Mouse (Mus musculus) kidney, embryonic 15.5 days (tissue): Measurements from ENCODE around the gene 1110051M20Rik. TPM values are rescaled to one million over a fixed set of nuclear protein-coding genes. Genes with fewer than 3 reads are reported as not detected.

Source experiments
- ATAC-seq: fragments of 200-750 bp; cut with Nextera tagmentation; replicated peaks from 2 replicates; pipeline ENCODE4 v1.8.0; 2017; ENCODE audit warnings: moderate TSS enrichment; ENCODE audit not compliant: low FRiP score
- H3K27ac ChIP-seq: fragments of 300-500 bp; sonication (generic); 2 replicates; pipeline ENCODE4 v1.5.1; 2015; ENCODE audit warnings: mild to moderate bottlenecking, inconsistent platforms
- H3K27me3 ChIP-seq: fragments of 300-500 bp; sonication (generic); 2 replicates; pipeline ENCODE4 v1.6.1; 2015; ENCODE audit warnings: inconsistent platforms
- H3K36me3 ChIP-seq: fragments of 300-500 bp; sonication (generic); 2 replicates; pipeline ENCODE4 v1.6.1; 2015; ENCODE audit warnings: inconsistent platforms
- H3K4me1 ChIP-seq: fragments of 300-500 bp; sonication (generic); 2 replicates; pipeline ENCODE4 v1.6.1; 2015; ENCODE audit warnings: inconsistent platforms
- H3K4me2 ChIP-seq: fragments of 300-500 bp; sonication (generic); 2 replicates; pipeline ENCODE4 v1.6.1; 2015; ENCODE audit warnings: moderate library complexity, mild to moderate bottlenecking, inconsistent platforms
- H3K4me3 ChIP-seq: fragments of 300-500 bp; sonication (generic); replicated peaks from 2 replicates; pipeline ENCODE4 v1.5.1; 2015; ENCODE audit warnings: mild to moderate bottlenecking, inconsistent platforms
- H3K9ac ChIP-seq: fragments of 300-500 bp; sonication (generic); 2 replicates; pipeline ENCODE4 v1.6.1; 2015; ENCODE audit warnings: mild to moderate bottlenecking, inconsistent platforms
- H3K9me3 ChIP-seq: fragments of 300-500 bp; sonication (generic); replicated peaks from 2 replicates; pipeline ENCODE4 v1.6.1; 2016; ENCODE audit warnings: inconsistent platforms
- WGBS: fragments of 180-500 bp; shearing (Covaris S2); methylation state at CpG from one replicate; pipeline ENCODE4 v1.1.7; 2015; ENCODE audit warnings: mixed read lengths; 5-methylcytosine and 5-hydroxymethylcytosine counted together
- polyA plus RNA-seq: library from polyadenylated mRNA; unstranded; fragments of >200 nt; fragmentation: Nextera tagmentation; extraction: Ambion mirVana; gene quantifications from 2 replicates; pipeline ENCODE4 v1.2.1, GENCODE M21; 2015

The 1110051M20Rik gene
- polyA plus RNA-seq, 1 experiment from 2014 or later = 65.7 TPM

- Histone ChIP-seq H3K4me1 (peaks cover 4% of the 10 kb centered on the region; the same call in 1 of the 2 replicates), H3K36me3 (no peaks in the 10 kb centered on the region), H3K4me3 (no peak overlapping the region), H3K4me2 (no peak overlapping the region), H3K9me3 (no peaks in the 10 kb centered on the region), H3K27ac (no peak overlapping the region), H3K27me3 (no peaks in the 10 kb centered on the region), H3K9ac (no peak overlapping the region)
- ATAC-seq = no peak
- WGBS = 87% methylated on average over 5 of the region's 5 CpGs
Observed at GRCm38 (mm10) chr2:91437116-91437815, 7.2 kb downstream of the 1110051M20Rik start.

DNA sequence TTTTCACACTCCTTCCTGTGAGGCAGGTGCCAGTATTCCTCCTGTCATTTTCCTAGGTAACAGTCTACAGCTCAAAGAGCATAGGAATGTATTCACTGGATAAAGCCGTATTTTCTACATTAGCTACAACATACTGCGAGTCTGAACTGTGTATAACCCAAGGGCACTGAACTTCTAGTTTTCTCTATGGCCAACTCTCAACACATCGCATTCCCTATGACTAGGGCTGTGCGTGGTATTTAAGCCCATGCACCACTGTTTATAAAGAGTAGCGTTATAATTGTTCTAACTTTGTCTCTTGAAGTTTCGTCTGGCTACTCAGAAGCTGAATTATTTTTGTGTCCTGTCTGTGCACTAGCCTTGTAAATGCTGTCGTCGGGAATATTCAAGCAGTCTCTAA lies 7.8 kb downstream of the 1110051M20Rik start:
- no peak overlapping the region for H3K27ac ChIP-seq

GRCm38 (mm10) chr2:91430600-91430919 lies 13.9 kb downstream of the 1110051M20Rik start:
- ATAC-seq = no peak
- H3K9ac ChIP-seq = no peak overlapping the region
- no peak overlapping the region for H3K4me2 ChIP-seq
- H3K4me3 ChIP-seq = no peak overlapping the region
- no peaks in the 10 kb centered on the region for H3K9me3 ChIP-seq
- H3K27ac ChIP-seq = no peak overlapping the region
- WGBS = 50% methylated on average over 6 of the region's 6 CpGs
- H3K4me1 ChIP-seq = peaks cover 15% of the 10 kb centered on the region
- no peaks in the 10 kb centered on the region for H3K27me3 ChIP-seq
- H3K36me3 ChIP-seq = no peaks in the 10 kb centered on the region

More for the DNA sequence above, 7.8 kb downstream of the 1110051M20Rik start:
- Histone ChIP-seq H3K4me2 (no peak overlapping the region), H3K9ac (no peak overlapping the region), H3K9me3 (no peaks in the 10 kb centered on the region), H3K4me3 (no peak overlapping the region), H3K4me1 (peaks cover 4% of the 10 kb centered on the region; the same call in 1 of the 2 replicates), H3K36me3 (no peaks in the 10 kb centered on the region), H3K27me3 (no peaks in the 10 kb centered on the region)
- ATAC-seq = no peak
- 85% methylated on average over 8 of the region's 8 CpGs for WGBS

GRCm38 (mm10) chr2:91429915-91430599 lies 14.4 kb downstream of the 1110051M20Rik start:
- no peaks in the 10 kb centered on the region for H3K27me3 ChIP-seq
- no peak overlapping the region for H3K4me3 ChIP-seq
- WGBS = 35% methylated on average over 9 of the region's 9 CpGs
- H3K27ac ChIP-seq = no peak overlapping the region
- H3K4me1 ChIP-seq = peaks cover 15% of the 10 kb centered on the region
- no peak overlapping the region for H3K9ac ChIP-seq
- H3K9me3 ChIP-seq = no peaks in the 10 kb centered on the region
- ATAC-seq = no peak
- no peaks in the 10 kb centered on the region for H3K36me3 ChIP-seq
- H3K4me2 ChIP-seq = no peak overlapping the region

GRCm38 (mm10) chr2:91429146-91429545 lies 15.4 kb downstream of the 1110051M20Rik start:
- Histone ChIP-seq H3K4me3 (no peak overlapping the region), H3K4me1 (peaks cover 15% of the 10 kb centered on the region), H3K9me3 (no peaks in the 10 kb centered on the region), H3K4me2 (no peak overlapping the region), H3K9ac (no peak overlapping the region), H3K36me3 (no peaks in the 10 kb centered on the region), H3K27ac (no peak overlapping the region), H3K27me3 (no peaks in the 10 kb centered on the region)
- no peak for ATAC-seq
- whole genome bisulfite sequencing = 84% methylated on average over 3 of the region's 3 CpGs

DNA sequence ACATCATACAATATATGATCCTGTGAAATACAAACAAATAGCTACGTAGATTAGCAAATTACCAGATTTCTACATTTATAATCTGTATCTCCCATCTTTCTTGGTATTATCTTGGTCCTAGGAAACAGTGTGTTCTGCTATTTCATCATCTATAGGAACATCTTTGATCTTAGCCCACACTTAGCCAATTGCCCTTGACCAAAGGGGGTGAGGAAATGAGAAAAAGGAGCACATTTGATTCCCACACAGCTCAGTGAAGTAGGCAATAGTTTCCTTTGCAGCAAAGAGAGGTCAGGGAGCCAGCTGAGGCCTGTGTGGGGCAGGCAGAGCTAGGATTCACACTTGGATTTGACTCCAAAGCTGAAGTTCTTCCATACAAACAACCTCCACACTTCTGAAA lies 18.2 kb downstream of the 1110051M20Rik start:
- Histone ChIP-seq H3K4me1 (peaks cover 15% of the 10 kb centered on the region), H3K9ac (no peak overlapping the region), H3K36me3 (peaks cover 5% of the 10 kb centered on the region), H3K27ac (0 out of 2 replicates have a peak overlapping the region, but pooled peaks have one; percentile 48), H3K4me3 (no peak overlapping the region), H3K9me3 (no peaks in the 10 kb centered on the region), H3K27me3 (no peaks in the 10 kb centered on the region), H3K4me2 (no peak overlapping the region)
- WGBS = 82% methylated on average over 1 of the region's 1 CpGs
- ATAC-seq = no peak

GRCm38 (mm10) chr2:91424061-91424720 lies 20.3 kb downstream of the 1110051M20Rik start:
- no peak overlapping the region for H3K4me3 ChIP-seq
- WGBS = 86% methylated on average over 7 of the region's 7 CpGs
- peaks cover 14% of the 10 kb centered on the region for H3K36me3 ChIP-seq
- no peaks in the 10 kb centered on the region for H3K27me3 ChIP-seq
- no peak for ATAC-seq
- H3K27ac ChIP-seq = no peak overlapping the region
- peaks cover 7% of the 10 kb centered on the region; the same call in 1 of the 2 replicates for H3K4me1 ChIP-seq
- no peak overlapping the region for H3K4me2 ChIP-seq
- no peak overlapping the region for H3K9ac ChIP-seq
- H3K9me3 ChIP-seq = no peaks in the 10 kb centered on the region

- H3K9ac ChIP-seq = no peak overlapping the region
- peaks cover 2% of the 10 kb centered on the region; the same call in 1 of the 2 replicates for H3K4me1 ChIP-seq
- ATAC-seq = no peak
- H3K4me3 ChIP-seq = no peak overlapping the region
- WGBS = 93% methylated on average over 5 of the region's 5 CpGs
- no peak overlapping the region for H3K27ac ChIP-seq
- H3K4me2 ChIP-seq = no peak overlapping the region
- no peaks in the 10 kb centered on the region for H3K27me3 ChIP-seq
- no peaks in the 10 kb centered on the region for H3K9me3 ChIP-seq
- H3K36me3 ChIP-seq = peaks cover 14% of the 10 kb centered on the region
Observed at GRCm38 (mm10) chr2:91421641-91422040, 22.9 kb downstream of the 1110051M20Rik start.

DNA sequence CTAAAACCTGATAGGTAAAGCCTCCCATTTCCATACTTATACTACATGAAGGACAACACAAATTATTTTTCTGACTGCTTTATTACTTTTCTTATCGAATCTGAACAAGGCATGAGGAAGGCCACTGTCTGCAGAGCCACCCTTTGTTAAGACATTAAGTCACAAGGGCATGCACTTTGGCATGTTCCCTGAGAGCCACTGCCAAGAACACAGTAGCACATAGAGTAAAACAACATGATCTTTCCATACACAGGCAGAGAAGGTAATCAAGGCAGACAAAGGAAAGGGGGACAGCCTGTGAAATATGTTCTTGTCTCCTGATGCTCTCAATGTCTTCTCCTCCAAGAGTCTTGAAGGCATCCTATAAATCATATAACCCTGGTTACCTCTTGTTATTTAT lies 30.7 kb downstream of the 1110051M20Rik start:
- H3K4me2 ChIP-seq = no peak overlapping the region
- 57% methylated on average over 1 of the region's 1 CpGs for WGBS
- peaks cover 11% of the 10 kb centered on the region for H3K4me1 ChIP-seq
- H3K36me3 ChIP-seq = no peaks in the 10 kb centered on the region
- H3K9ac ChIP-seq = no peak overlapping the region
- H3K27me3 ChIP-seq = no peaks in the 10 kb centered on the region
- no peak overlapping the region for H3K4me3 ChIP-seq
- ATAC-seq = no peak
- no peaks in the 10 kb centered on the region for H3K9me3 ChIP-seq
- no peak overlapping the region for H3K27ac ChIP-seq

GRCm38 (mm10) chr2:91412361-91412760 lies 32.1 kb downstream of the 1110051M20Rik start:
- H3K36me3 ChIP-seq = no peaks in the 10 kb centered on the region
- H3K4me2 ChIP-seq = no peak overlapping the region
- no peaks in the 10 kb centered on the region for H3K9me3 ChIP-seq
- no peak for ATAC-seq
- peak overlapping the region; percentile 42 for H3K27ac ChIP-seq
- no peaks in the 10 kb centered on the region for H3K27me3 ChIP-seq
- H3K9ac ChIP-seq = no peak overlapping the region
- H3K4me3 ChIP-seq = no peak overlapping the region
- H3K4me1 ChIP-seq = peaks cover 11% of the 10 kb centered on the region
- 38% methylated on average over 5 of the region's 5 CpGs for WGBS

- Histone ChIP-seq H3K27ac (0 out of 2 replicates have a peak overlapping the region, but pooled peaks have one; percentile 42), H3K27me3 (no peaks in the 10 kb centered on the region), H3K36me3 (no peaks in the 10 kb centered on the region), H3K4me2 (no peak overlapping the region), H3K4me1 (peaks cover 13% of the 10 kb centered on the region), H3K9me3 (no peaks in the 10 kb centered on the region), H3K4me3 (no peak overlapping the region), H3K9ac (no peak overlapping the region)
- WGBS = 83% methylated on average over 2 of the region's 2 CpGs
- no peak for ATAC-seq
Observed at GRCm38 (mm10) chr2:91411473-91411872, 33.0 kb downstream of the 1110051M20Rik start.

- WGBS = 81% methylated on average over 2 of the region's 2 CpGs
- Histone ChIP-seq H3K27me3 (no peaks in the 10 kb centered on the region), H3K4me3 (no peak overlapping the region), H3K4me1 (peaks cover 22% of the 10 kb centered on the region), H3K27ac (no peak overlapping the region), H3K36me3 (no peaks in the 10 kb centered on the region), H3K9ac (no peak overlapping the region), H3K9me3 (no peaks in the 10 kb centered on the region), H3K4me2 (no peak overlapping the region)
- ATAC-seq = no peak
Observed at GRCm38 (mm10) chr2:91408031-91408430, 36.5 kb downstream of the 1110051M20Rik start.
